In genomic region chr13:83565732-83566131, GRCm38 (mm10) we compare ENCODE assay signal across 9 mouse cellular contexts.
DNase-seq lines count a peak whose midpoint lies in the region; ATAC-seq and TF ChIP-seq lines count a peak whose summit lies in the region.
"Had no signal": no experiment of that assay in that cellular context is flagged by ENCODE, and none has a peak within 500 bp of the region (broad histone marks: within the 10 kb centered on the region; RNA-seq: fewer than 3 reads in every experiment).

No protein-coding gene starts in this region.

- peaks cover 12% of the 10 kb centered on the region for H3K4me1 ChIP-seq in embryonic facial prominence, embryonic 12.5 days
- peaks cover 35% of the 10 kb centered on the region for H3K4me1 ChIP-seq in embryonic facial prominence, embryonic 10.5 days
- H3K4me1 ChIP-seq in lung, embryonic 15.5 days: peaks cover 12% of the 10 kb centered on the region; the same call in 1 of the 2 replicates
- H3K4me1 ChIP-seq in lung, adult 2 months (ENCODE audit: control insufficient read depth, insufficient read depth, low read length): peaks cover 7% of the 10 kb centered on the region
- peaks cover 38% of the 10 kb centered on the region for H3K4me1 ChIP-seq in heart, embryonic 12.5 days (replicated peaks)

- no peaks in the 10 kb centered on the region for H3K36me3 ChIP-seq in embryonic facial prominence, embryonic 12.5 days
- H3K36me3 ChIP-seq in embryonic facial prominence, embryonic 10.5 days (replicated peaks): no peaks in the 10 kb centered on the region
- no peaks in the 10 kb centered on the region for H3K36me3 ChIP-seq in lung, embryonic 15.5 days
- no peaks in the 10 kb centered on the region for H3K36me3 ChIP-seq in heart, embryonic 12.5 days
- H3K36me3 ChIP-seq: liver, embryonic 15.5 days had no signal

- H3K27me3 ChIP-seq in embryonic facial prominence, embryonic 12.5 days: no peaks in the 10 kb centered on the region
- H3K27me3 ChIP-seq in embryonic facial prominence, embryonic 10.5 days (replicated peaks; ENCODE audit: low read depth, poor library complexity, severe bottlenecking): no peaks in the 10 kb centered on the region
- no peaks in the 10 kb centered on the region for H3K27me3 ChIP-seq in lung, embryonic 15.5 days
- no peaks in the 10 kb centered on the region for H3K27me3 ChIP-seq in heart, embryonic 12.5 days (replicated peaks)
- H3K27me3 ChIP-seq: liver, embryonic 15.5 days had no signal

- H3K27ac ChIP-seq in embryonic facial prominence, embryonic 12.5 days: no peak overlapping the region; the same call in 1 of the 2 replicates
- H3K27ac ChIP-seq in embryonic facial prominence, embryonic 10.5 days (replicated peaks): no peak overlapping the region
- peak overlapping the region; percentile 54 for H3K27ac ChIP-seq in lung, embryonic 15.5 days
- H3K27ac ChIP-seq in heart, embryonic 12.5 days (ENCODE audit: poor library complexity, severe bottlenecking): peak overlapping the region; percentile 83
- H3K27ac ChIP-seq: liver, embryonic 15.5 days had no signal

- no peak overlapping the region for H3K4me2 ChIP-seq in embryonic facial prominence, embryonic 12.5 days (replicated peaks)
- peak overlapping the region; percentile 27 for H3K4me2 ChIP-seq in lung, embryonic 15.5 days
- H3K4me2 ChIP-seq in heart, embryonic 12.5 days: peak overlapping the region; percentile 47
- H3K4me2 ChIP-seq: liver, embryonic 15.5 days had no signal

- H3K9ac ChIP-seq in embryonic facial prominence, embryonic 12.5 days: no peak overlapping the region
- H3K9ac ChIP-seq in lung, embryonic 15.5 days: no peak overlapping the region
- no peak overlapping the region for H3K9ac ChIP-seq in heart, embryonic 12.5 days
- H3K9ac ChIP-seq: liver, embryonic 15.5 days had no signal

- TF ChIP-seq POLR2A in lung, adult 2 months (IDR thresholded peaks at IDR 0.05; ENCODE audit: borderline replicate concordance, extremely low read depth, low read depth, low read length): no peak

- TF ChIP-seq CTCF in lung, adult 2 months (IDR thresholded peaks at IDR 0.05; ENCODE audit: insufficient read depth, low read length): no peak

- 26% methylated on average over 3 of the region's 3 CpGs for WGBS in embryonic facial prominence, embryonic 12.5 days
- WGBS in embryonic facial prominence, embryonic 10.5 days: 37% methylated on average over 3 of the region's 3 CpGs
- WGBS in lung, embryonic 15.5 days: 24% methylated on average over 3 of the region's 3 CpGs
- WGBS in lung, adult 2 months: 15% methylated on average over 3 of the region's 3 CpGs
- 11% methylated on average over 3 of the region's 3 CpGs for WGBS in heart, embryonic 12.5 days

- H3K9me3 ChIP-seq in embryonic facial prominence, embryonic 12.5 days: no peaks in the 10 kb centered on the region
- H3K9me3 ChIP-seq in embryonic facial prominence, embryonic 10.5 days: no peaks in the 10 kb centered on the region
- no peaks in the 10 kb centered on the region for H3K9me3 ChIP-seq in lung, embryonic 15.5 days
- H3K9me3 ChIP-seq in heart, embryonic 12.5 days (replicated peaks): no peaks in the 10 kb centered on the region
- H3K9me3 ChIP-seq: liver, embryonic 15.5 days had no signal

- no peak for DNase-seq in embryonic facial prominence, embryonic 10.5 days (ENCODE audit: low spot score)
- no peak for DNase-seq in lung, adult 2 months
- DNase-seq in cerebellum, postnatal 25 days: no peak
- DNase-seq in layer of hippocampus, postnatal 10 days (ENCODE audit: low spot score in 2 of 2): no peak

- ATAC-seq in embryonic facial prominence, embryonic 12.5 days (ENCODE audit: insufficient number of reproducible peaks, insufficient read depth, low FRiP score, low TSS enrichment): 0 out of 2 replicates have a peak, but pooled peaks have one; percentile 35
- peak; percentile 42; the same call in 1 of the 2 replicates for ATAC-seq in lung, embryonic 15.5 days (ENCODE audit: borderline replicate concordance, extremely low read depth, low FRiP score, low TSS enrichment)
- ATAC-seq in heart, embryonic 12.5 days (ENCODE audit: insufficient number of reproducible peaks, low FRiP score): peak; percentile 80
- peak; percentile 48 for ATAC-seq in neutrophil, adult 5-6 weeks (ENCODE audit: extremely low read depth, insufficient number of reproducible peaks, low FRiP score, poor library complexity, severe bottlenecking)

- H3K4me3 ChIP-seq in embryonic facial prominence, embryonic 12.5 days: no peak overlapping the region
- no peak overlapping the region for H3K4me3 ChIP-seq in embryonic facial prominence, embryonic 10.5 days
- no peak overlapping the region for H3K4me3 ChIP-seq in lung, embryonic 15.5 days
- no peak overlapping the region for H3K4me3 ChIP-seq in lung, adult 2 months (replicated peaks; ENCODE audit: extremely low read depth, low read depth, low read length)
- H3K4me3 ChIP-seq in heart, embryonic 12.5 days: no peak overlapping the region
- H3K4me3 ChIP-seq: liver, embryonic 15.5 days had no signal

Comparison
In these comparisons a context has a peak if more than half of its experiments do, and no peak if none do; other contexts are left out.
1. H3K27ac ChIP-seq: peak in lung, embryonic 15.5 days (single experiment) and heart, embryonic 12.5 days (single experiment); none in embryonic facial prominence, embryonic 12.5 days (single experiment) and embryonic facial prominence, embryonic 10.5 days (single experiment).
2. Peak in every context shown above with its lines, with median percentiles within 50 percentile points of each other: ATAC-seq.